Mouse (Mus musculus): ENCODE results near the gene Rhd.
A peak's percentile ranks its signal among the peaks of the same experiment; 100 is the strongest.
"Not testable (repeated sequence)": the region's sequence is repeated elsewhere in the genome, so short reads cannot be mapped to it uniquely, and the experiment has no call there.

The Rhd gene

GRCm38 (mm10) chr4:134911406-134911805 is 47.1 kb downstream of the Rhd start:
- DNase-seq (ENCODE audit: low spot score) = not testable (repeated sequence)

GRCm38 (mm10) chr4:134913413-134913812 is 49.1 kb downstream of the Rhd start:
- DNase-seq (ENCODE audit: low spot score) = peak; percentile 65

GRCm38 (mm10) chr4:134914122-134914863 is 50.0 kb downstream of the Rhd start:
- no peak for DNase-seq (ENCODE audit: low spot score)

GRCm38 (mm10) chr4:134914864-134915209 is 50.5 kb downstream of the Rhd start, which contains the start of gene Tmem50a:
TSS of gene Tmem50a (minus strand) at chr4:134915024.
- DNase-seq (ENCODE audit: low spot score) = peak; percentile 93

GRCm38 (mm10) chr4:134915223-134916050 is 51.1 kb downstream of the Rhd start:
- DNase-seq (ENCODE audit: low spot score) = no peak

- no peak for DNase-seq (ENCODE audit: low spot score)
These were observed 52.9 kb downstream of the Rhd start for GRCm38 (mm10) chr4:134917194-134917593.

GRCm38 (mm10) chr4:134918381-134918780 is 54.0 kb downstream of the Rhd start:
- peak; percentile 51 for DNase-seq (ENCODE audit: low spot score)

- no peak for DNase-seq (ENCODE audit: low spot score)
These were observed 55.6 kb downstream of the Rhd start for GRCm38 (mm10) chr4:134919733-134920540.

GRCm38 (mm10) chr4:134920631-134921030 is 56.3 kb downstream of the Rhd start:
- DNase-seq (ENCODE audit: low spot score) = no peak

- no peak for DNase-seq (ENCODE audit: low spot score)
These were observed 57.4 kb downstream of the Rhd start for GRCm38 (mm10) chr4:134921703-134922102.

- no peak for DNase-seq (ENCODE audit: low spot score)
These were observed 58.0 kb downstream of the Rhd start for GRCm38 (mm10) chr4:134922111-134922924.

- DNase-seq (ENCODE audit: low spot score) = peak; percentile 71
These were observed 58.5 kb downstream of the Rhd start for GRCm38 (mm10) chr4:134922925-134923244.

GRCm38 (mm10) chr4:134923258-134924018 is 59.1 kb downstream of the Rhd start, which contains the start of gene Rsrp1:
TSS of gene Rsrp1 (plus strand) at chr4:134923592.
- DNase-seq (ENCODE audit: low spot score) = peak; percentile 97

GRCm38 (mm10) chr4:134924019-134924741 is 59.8 kb downstream of the Rhd start:
- peak; percentile 51 for DNase-seq (ENCODE audit: low spot score)

- no peak for DNase-seq (ENCODE audit: low spot score)
These were observed 60.9 kb downstream of the Rhd start for GRCm38 (mm10) chr4:134925206-134925605.

GRCm38 (mm10) chr4:134927815-134928463 is 63.6 kb downstream of the Rhd start:
- no peak for DNase-seq (ENCODE audit: low spot score)

- DNase-seq (ENCODE audit: low spot score) = no peak
These were observed 64.1 kb downstream of the Rhd start for GRCm38 (mm10) chr4:134928464-134928836.

GRCm38 (mm10) chr4:134929536-134929935 is 65.2 kb downstream of the Rhd start:
- no peak for DNase-seq (ENCODE audit: low spot score)

- DNase-seq (ENCODE audit: low spot score) = no peak
These were observed 65.9 kb downstream of the Rhd start for GRCm38 (mm10) chr4:134930190-134930589.
